Mouse (Mus musculus): ENCODE measurements around the gene Prnp.

Prnp gene

GRCm38 (mm10) chr2:131906846-131907245, 2.9 kb upstream of the Prnp start:
- no peak for DNase-seq (ENCODE audit: low spot score)

- no peak for DNase-seq (ENCODE audit: low spot score)
These were observed 2.4 kb upstream of the Prnp start for GRCm38 (mm10) chr2:131907311-131907710.

- DNase-seq (ENCODE audit: low spot score) = no peak
These were observed 1.3 kb upstream of the Prnp start for GRCm38 (mm10) chr2:131908351-131908861.

GRCm38 (mm10) chr2:131908906-131909305, 822 bp upstream of the Prnp start:
- DNase-seq (ENCODE audit: low spot score) = no peak

- DNase-seq (ENCODE audit: low spot score) = no peak
These were observed 1.1 kb downstream of the Prnp start for GRCm38 (mm10) chr2:131910847-131911246.

GRCm38 (mm10) chr2:131911341-131911740, 1.6 kb downstream of the Prnp start:
- no peak for DNase-seq (ENCODE audit: low spot score)

GRCm38 (mm10) chr2:131912526-131913258, 3.0 kb downstream of the Prnp start:
- DNase-seq (ENCODE audit: low spot score) = no peak

GRCm38 (mm10) chr2:131932275-131932902, 22.7 kb downstream of the Prnp start:
- no peak for DNase-seq (ENCODE audit: low spot score)

- no peak for DNase-seq (ENCODE audit: low spot score)
These were observed 23.3 kb downstream of the Prnp start for GRCm38 (mm10) chr2:131933013-131933412.

- DNase-seq (ENCODE audit: low spot score) = no peak
These were observed 23.9 kb downstream of the Prnp start for GRCm38 (mm10) chr2:131933598-131933997.

GRCm38 (mm10) chr2:131934243-131934642, 24.5 kb downstream of the Prnp start:
- no peak for DNase-seq (ENCODE audit: low spot score)

- DNase-seq (ENCODE audit: low spot score) = no peak
These were observed 25.8 kb downstream of the Prnp start for GRCm38 (mm10) chr2:131935390-131936105.

- no peak for DNase-seq (ENCODE audit: low spot score)
These were observed 26.7 kb downstream of the Prnp start for GRCm38 (mm10) chr2:131936410-131936809.

- DNase-seq (ENCODE audit: low spot score) = no peak
These were observed 29.8 kb downstream of the Prnp start for GRCm38 (mm10) chr2:131939404-131940111.

GRCm38 (mm10) chr2:131940506-131940905, 30.8 kb downstream of the Prnp start:
- DNase-seq (ENCODE audit: low spot score) = no peak

- no peak for DNase-seq (ENCODE audit: low spot score)
These were observed 31.8 kb downstream of the Prnp start for GRCm38 (mm10) chr2:131941501-131941900.

- no peak for DNase-seq (ENCODE audit: low spot score)
These were observed 34.6 kb downstream of the Prnp start for GRCm38 (mm10) chr2:131944370-131944769.

GRCm38 (mm10) chr2:131945225-131945624, 35.5 kb downstream of the Prnp start:
- DNase-seq (ENCODE audit: low spot score) = no peak

GRCm38 (mm10) chr2:131945765-131946164, 36.0 kb downstream of the Prnp start:
- DNase-seq (ENCODE audit: low spot score) = no peak

GRCm38 (mm10) chr2:131946351-131946750, 36.6 kb downstream of the Prnp start:
- DNase-seq (ENCODE audit: low spot score) = no peak

- DNase-seq (ENCODE audit: low spot score) = no peak
These were observed 38.4 kb downstream of the Prnp start for GRCm38 (mm10) chr2:131948156-131948555.
